Mouse (Mus musculus) activated CD4-positive, CD25-positive, alpha-beta regulatory T cell, adult 4 months (primary cell): Measurements from ENCODE around the gene Klk1b8. TPM values are rescaled to one million over a fixed set of nuclear protein-coding genes. Genes with fewer than 3 reads are reported as not detected.
"Not testable (repeated sequence)": the region's sequence is repeated elsewhere in the genome, so short reads cannot be mapped to it uniquely, and the experiment has no call there.

ENCODE experiments used
- ATAC-seq: one replicate; pipeline ENCODE4 v1.8.0; 2017
- polyA plus RNA-seq, 2 experiments: library from polyadenylated mRNA; unstranded; fragments of 100-300 nt; shearing (Covaris generic); gene quantifications; one replicate each; pipeline ENCODE4 v1.2.1; 2017

Gene Klk1b8
- not detected for polyA plus RNA-seq

DNA sequence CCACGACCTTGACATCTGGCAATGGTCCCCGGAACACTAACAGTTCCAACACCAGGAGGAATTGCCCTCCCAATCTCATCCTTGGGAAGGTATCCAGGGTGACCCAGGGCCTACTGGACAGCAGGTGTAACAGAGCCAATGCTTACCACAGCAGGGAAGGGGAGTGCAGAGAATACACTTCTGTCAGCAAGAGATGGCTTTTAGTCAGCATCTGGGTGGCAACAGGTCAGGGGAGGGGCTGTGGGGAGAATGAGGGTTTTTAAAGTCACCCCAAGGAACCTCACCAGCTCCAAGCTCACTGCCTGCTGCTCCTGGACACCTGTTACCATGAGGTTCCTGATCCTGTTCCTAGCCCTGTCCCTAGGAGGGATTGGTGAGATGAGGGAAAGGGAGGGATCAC lies at the start of gene Klk1b8:
Klk1b8 (plus strand) TSS at position 301 of the 400 bp plus-strand sequence.
- no peak for ATAC-seq

DNA sequence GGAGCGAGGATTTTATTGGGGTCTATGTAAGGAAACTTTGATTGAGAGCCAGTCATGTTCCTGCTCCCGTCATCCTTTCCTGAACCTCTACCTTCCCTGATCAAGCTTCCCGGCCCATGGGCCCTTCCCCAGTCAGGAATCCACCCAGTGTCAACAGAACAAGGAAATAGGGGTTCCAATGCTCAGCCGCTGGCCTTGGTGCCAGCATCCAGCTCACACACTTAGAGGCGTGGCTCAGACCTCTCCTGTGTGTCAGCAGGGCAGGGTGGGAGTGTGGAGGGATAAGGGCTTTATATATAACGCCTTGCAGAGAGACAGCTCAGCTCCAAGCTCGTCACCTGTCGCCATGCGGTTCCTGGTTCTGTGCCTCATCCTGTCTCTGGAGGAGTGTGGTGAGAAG lies 35.6 kb upstream of the Klk1b8 start:
- ATAC-seq = no peak

DNA sequence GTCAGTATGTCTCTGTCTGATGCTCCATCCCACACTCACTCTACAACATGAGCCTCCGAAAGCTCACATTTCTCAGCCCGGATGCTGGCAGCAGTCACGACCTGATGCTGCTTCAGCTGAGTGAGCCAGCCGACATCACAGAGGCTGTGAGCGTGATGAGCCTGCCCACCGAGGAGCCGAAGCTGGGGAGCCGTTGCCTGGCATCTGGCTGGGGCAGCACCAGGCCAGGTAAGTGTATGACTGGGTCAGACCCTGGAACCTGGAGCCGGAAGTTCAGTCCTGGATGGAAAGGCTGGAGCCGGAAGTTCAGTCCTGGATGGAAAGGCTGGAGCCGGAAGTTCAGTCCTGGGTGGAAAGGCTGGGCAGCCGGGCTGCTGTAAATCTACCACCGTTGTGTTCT lies 32.0 kb upstream of the Klk1b8 start:
- no peak for ATAC-seq

DNA sequence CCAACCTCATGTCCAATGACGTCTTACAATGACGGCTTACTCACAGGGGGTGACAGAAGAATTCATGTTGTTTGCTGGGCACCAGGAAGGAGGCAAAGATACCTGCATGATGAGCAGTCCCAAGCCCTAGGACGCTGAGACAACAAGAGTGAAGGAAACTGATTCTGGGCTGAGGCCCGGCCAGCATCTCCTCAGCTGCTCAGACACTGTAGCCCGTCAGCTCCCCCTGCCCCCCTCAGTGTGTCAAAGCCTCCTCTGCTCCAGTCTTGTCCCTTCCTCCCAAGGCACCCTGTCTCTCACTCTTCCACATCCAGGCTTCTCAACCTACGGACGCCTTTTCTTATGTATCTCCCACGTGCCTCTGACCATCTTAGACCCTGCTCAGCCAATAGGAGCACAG lies 31.6 kb upstream of the Klk1b8 start:
- no peak for ATAC-seq

DNA sequence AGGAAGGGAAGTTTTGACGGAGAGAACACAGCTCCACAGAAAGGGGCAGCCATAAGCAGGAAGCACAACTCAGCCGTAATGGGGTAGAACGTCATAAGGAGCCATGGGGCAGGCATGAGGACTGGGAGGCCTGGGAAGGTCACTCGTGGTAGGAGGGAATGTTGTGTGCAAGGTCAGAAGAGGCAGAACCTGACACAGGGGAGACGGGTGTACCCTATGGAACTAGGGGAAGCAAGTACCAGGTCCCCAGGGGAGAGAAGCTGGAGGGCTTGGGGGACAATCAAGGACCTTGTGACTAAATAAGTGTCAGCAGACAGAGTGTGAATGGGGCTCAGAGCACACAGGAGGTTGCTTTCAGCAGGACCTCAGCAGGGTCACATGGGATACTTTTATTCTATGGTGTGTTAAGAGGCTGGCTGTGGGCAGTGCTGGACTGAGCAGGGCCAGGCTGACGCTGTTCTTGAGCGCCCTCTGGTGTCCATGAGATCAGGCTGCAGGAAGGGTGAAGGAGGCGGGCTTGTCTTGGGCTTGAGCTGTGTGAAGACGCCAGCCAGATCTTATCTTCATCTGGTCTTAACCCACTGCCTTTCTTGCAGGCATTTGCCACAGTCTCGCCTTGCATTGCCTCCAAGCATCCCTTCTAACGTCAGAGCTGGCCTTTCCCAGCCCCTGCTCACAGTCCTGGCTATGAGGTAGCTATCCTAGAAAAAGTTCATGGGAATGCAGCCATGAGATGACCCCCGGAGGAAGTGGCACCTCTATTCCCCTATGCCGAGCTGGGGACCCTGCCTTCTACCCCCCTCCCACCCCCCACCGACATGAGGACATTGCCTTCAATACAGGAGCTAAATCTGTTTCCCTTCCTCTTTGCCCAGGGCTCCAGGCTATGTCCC lies 30.7 kb upstream of the Klk1b8 start:
- ATAC-seq = peak; percentile 52

DNA sequence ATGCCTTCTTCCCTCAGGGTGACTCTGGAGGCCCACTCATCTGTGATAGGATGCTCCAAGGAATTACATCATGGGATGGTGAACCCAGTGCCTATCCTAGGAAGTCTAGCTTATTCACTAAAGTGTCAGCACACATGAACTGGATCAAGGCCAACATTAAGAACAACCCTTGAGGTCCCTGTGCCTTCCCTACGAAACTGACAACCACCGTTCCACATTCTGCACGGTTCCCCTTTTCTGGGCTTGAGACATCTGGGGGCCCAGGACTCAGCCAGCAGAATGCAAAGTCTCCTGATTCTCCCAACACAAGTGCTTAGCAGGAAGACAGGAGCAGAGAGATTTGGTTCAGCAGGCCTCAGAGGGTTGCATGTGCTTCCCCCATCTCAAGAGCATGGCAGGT lies 29.9 kb upstream of the Klk1b8 start:
- no peak for ATAC-seq

DNA sequence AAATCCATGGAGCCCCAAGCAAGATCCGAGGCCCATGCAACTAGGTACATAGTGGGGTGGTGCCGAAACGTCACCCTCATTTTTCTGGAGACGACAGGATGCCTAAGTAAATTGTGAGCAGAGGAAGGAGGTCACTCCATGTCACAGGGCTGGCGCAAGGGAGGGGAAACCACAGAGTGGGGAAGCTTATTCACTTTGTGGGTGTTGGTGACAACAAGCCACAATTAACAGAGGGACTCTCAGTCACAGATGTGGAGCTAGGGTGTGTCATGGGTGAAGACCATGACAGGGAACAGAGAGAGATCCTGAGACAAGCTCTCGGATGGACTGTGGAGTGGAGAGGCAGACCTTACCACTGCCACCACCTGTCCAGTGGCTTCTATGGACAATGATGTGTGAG lies 29.4 kb upstream of the Klk1b8 start:
- ATAC-seq = no peak

DNA sequence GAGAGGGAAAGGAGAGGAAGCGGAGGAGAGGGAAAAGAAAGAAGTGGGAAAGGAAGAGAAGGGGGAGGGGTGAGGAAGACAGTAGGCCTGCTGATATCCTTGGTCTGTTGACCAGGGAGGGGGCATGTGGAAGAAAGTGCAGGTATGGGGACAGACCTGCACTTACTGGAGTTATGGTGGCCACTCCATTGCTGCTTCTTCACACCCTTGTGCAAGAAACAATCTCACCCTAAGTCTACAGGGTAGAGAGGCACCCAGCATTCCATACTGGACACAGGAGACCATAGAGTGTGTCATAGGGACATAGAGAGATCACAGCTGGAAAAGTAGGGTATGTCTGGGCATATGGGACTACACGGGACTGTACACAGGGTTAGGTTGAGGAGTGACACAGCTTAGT lies 28.5 kb upstream of the Klk1b8 start:
- no peak for ATAC-seq

DNA sequence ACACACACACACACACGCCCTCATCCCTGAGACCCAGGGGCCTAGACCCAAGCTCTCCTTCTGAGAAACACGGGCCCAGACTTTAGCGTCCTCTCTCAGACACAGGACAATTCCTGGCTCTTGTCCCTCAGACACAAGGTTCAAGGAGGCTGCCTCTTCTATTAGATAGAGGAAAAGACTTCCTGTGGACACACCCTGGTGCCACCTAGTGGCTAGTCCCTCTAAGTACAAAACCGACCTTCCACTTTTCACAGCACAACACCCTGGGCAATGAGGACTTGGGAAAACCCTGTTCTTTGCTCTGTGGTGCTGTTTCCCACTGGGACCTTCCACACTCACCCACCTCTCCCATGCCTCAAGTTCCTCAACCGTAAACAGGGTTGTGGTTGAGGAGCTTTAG lies 24.5 kb upstream of the Klk1b8 start:
- ATAC-seq = no peak

DNA sequence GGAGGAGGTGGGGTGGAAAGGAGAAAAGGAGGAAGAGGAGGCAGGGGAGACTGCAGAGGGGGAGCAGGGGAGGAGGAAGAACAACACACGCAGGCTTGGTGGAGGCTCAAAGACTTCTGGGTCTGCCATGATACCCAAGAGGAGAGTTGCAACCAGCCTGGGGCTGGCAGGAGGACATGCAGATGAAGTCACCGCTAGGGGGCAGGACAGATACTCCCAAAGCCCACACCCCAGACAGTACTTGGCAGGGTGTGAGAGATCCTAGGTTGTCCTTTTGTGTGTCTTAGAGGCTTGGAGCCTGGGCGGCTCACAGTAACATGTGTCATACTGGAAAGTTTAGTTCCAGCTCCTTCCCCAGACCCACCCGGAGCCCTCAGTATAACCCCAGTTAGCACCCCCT lies 21.9 kb upstream of the Klk1b8 start:
- no peak for ATAC-seq

DNA sequence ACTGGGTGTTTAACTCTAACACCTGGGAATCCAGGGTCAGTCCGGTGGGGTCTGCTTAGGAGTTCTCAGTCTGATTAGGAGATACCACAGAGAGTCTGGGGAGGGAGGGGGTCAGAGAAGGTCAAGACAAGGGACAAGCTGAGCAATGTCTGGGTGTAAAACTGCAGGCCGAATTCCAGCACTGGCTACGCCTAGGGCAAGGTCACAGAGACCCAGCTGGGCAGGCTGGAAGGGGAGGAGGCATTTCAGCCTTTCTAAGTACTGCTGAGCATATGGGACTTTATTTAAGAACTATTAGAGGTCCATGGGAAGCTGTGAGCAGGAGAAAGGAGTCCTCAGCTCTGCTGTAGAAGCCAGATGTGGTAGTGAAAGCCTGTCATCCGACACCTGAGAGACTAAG lies 18.1 kb upstream of the Klk1b8 start:
- ATAC-seq = no peak

DNA sequence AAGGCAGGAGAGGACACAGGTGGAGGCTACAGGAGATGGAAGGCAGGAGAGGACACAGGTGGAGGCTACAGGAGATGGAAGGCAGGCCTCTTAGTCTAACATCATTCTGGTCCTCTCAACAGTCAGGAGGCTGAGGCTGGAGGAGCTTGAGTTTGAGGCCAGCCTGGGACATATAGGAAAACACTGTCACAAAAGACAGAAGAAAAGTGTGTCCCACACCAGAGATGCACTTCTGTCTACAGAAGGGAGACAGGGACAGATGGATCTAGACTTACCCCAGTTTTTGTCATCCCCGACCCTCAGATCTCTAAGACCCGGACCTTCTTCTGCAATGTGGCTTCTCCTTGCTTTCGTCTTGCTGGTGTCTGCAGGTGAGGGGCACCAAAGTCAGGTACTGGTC lies 17.0 kb upstream of the Klk1b8 start, which contains the start of gene Klk15:
Klk15 (plus strand) TSS at position 301 of the 400 bp plus-strand sequence.
- no peak for ATAC-seq

DNA sequence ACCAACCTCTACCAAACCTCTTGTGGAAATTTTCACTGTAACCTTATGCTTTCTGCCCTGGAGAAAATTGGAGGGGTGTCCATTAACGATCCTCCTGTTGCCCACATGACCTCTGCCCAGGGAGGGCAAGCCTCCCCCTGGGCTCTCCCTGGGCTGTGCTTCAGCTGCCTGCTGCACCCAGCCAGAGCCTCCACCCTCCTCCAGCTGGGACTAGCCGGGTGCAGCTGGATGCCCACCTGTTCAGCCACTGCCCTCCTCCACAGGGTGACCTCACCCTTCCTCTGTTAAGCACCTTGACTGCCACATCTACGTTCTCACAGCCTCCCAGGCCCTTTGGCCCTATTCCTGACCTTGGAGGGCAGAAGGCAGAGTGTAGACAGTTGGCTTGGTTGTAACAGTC lies 15.7 kb upstream of the Klk1b8 start:
- ATAC-seq = no peak

DNA sequence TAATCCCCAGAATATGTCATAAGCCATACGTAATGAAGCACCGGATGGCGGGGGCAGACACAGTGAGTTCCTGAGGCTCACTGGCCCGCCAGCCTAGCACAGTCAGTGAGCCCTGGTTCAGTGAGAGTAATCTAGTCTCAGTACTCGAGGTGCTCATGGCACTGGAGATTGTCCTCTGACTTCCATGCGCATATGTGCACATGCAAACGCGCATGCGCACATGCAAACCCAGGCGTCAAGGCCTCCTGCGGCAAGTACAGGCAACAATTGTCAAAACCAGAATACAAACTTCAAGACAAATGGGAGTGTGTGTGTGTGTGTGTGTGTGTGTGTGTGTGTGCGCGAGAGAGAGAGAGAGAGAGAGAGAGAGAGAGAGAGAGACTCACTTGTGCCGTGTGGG lies 13.9 kb upstream of the Klk1b8 start:
- ATAC-seq = no peak

DNA sequence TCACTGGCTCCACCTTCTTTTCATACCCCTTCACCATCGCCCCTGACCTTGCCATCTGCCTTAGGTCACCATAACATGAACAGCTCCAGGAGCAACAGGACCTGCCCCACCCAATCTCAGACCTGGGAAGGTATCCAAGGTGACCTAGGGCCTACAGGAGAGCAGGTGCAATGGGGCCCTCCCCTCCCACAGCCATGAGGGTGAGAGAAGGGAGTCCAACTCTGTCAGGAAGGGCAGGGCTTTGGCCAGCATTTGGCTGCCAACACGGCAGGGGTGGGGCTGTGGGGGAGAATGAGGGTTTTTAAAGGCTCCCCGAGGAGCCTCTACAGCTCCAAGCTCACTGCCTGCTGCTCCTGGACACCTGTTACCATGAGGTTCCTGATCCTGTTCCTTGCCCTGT lies 8.2 kb upstream of the Klk1b8 start:
- ATAC-seq = not testable (repeated sequence)

DNA sequence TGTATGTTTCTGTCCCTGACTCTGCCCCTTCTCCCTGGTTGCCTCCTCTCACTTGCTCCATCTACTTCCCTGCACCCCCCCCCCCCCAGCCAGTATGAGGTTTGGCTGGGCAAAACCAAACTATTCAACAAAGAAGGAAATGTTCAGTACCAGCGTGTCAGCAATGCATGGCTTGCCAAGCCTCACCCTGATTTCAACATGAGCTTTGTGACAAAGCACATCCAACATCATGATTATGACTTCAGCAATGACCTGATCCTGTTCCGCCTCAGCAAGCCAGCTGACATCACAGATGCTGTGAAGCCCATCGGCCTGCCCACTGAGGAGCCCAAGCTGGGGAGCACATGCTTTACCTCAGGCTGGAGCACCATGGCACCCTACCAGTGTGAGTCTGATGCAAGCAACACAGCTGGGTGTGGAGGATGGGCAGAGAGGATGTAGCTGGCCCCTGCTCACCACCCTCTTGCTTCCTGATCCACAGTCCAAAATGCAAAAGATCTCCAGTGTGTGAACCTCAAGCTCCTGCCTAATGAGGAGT lies 5.7 kb upstream of the Klk1b8 start:
- no peak for ATAC-seq

DNA sequence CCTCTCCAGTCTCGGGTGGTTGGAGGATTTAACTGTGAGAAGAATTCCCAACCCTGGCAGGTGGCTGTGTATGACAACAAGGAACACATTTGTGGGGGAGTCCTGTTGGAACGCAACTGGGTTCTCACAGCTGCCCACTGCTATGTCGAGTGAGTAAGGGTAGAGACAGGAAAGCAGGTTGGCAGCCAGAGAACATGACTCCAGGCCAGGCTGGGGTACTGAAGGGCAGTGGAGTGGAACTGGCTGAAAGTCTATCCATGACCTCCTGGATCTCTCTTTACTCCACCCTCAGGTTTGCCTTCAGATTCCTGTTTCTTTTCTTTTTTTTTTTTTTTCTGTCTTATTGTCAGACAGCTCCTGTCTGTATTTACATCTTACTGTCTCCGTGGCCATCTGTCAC lies 2.2 kb downstream of the Klk1b8 start:
- no peak for ATAC-seq

DNA sequence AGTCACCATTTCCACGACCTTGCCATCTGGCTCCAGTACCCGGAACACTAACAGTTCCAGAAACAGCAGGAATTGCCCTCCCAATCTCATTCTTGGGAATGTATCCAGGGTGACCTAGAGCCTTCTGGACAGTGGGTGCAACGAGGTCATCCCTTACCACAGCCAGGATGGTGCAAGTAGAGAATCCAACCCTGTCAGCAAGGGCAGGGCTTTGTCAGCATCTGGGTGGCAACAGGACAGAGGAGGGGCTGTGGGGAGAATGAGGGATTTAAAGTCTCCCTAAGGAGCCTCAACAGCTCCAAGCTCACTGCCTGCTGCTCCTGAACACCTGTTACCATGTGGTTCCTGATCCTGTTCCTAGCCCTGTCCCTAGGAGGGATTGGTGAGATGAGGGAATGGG lies 16.0 kb downstream of the Klk1b8 start, which contains the start of gene Klk1b1:
Klk1b1 (plus strand) TSS at position 301 of the 400 bp plus-strand sequence.
- ATAC-seq = no peak

DNA sequence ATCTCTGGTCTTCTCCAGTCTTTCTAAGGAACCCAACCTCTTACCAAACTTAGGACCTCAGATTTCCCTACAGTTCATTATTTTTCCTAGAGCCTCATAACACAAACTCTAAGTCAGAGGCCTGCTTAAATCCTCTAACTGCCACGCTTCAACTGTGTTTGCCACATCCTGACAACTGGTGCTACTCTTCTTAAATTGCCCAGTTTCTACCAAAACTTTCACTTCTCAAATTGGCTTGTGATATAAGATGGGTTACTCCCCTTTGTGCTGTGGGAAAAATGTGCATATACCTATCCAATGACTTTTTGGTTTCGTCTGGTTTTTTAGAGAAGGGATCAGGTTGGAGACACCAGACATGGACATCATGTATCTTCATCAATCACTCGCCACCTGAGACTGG lies 16.6 kb downstream of the Klk1b8 start:
- ATAC-seq = no peak

DNA sequence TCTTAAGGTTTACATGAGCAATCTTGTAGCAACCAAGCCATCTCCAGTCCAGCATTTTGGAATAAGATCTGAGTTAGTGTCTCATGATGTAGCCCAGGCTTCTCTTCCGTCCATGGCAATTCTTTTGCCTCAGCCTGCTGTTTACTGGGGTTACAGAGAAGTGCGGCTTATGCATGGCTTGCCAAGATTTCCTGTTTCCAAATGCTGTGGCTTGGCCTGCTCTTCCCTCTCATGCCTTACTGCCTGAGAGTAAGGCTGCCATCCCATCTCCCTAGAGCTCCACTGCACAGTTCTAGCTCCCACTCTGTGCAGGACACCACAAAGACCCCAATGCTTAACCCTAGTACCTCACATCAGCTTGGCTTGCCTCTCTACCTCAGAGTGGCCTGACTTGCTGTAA lies 17.1 kb downstream of the Klk1b8 start:
- ATAC-seq = no peak

DNA sequence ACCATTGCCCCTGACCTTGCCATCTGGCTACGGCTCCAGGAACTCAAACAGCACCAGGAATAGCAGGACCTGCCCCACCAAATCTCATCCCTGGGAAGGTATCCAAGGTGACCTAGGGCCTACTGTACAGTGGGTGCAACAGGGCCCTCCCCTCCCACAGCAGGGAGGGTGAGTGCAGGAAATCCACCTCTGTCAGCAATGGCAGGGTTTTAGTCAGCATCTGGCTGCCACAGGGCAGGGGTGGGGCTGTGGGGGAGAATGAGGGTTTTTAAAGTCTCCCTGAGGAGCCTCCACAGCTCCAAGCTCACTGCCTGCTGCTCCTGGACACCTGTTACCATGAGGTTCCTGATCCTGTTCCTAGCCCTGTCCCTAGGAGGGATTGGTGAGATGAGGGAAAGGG lies 25.3 kb downstream of the Klk1b8 start, which contains the start of gene Klk1b9:
Klk1b9 (plus strand) TSS at position 301 of the 400 bp plus-strand sequence.
- ATAC-seq = not testable (repeated sequence)

DNA sequence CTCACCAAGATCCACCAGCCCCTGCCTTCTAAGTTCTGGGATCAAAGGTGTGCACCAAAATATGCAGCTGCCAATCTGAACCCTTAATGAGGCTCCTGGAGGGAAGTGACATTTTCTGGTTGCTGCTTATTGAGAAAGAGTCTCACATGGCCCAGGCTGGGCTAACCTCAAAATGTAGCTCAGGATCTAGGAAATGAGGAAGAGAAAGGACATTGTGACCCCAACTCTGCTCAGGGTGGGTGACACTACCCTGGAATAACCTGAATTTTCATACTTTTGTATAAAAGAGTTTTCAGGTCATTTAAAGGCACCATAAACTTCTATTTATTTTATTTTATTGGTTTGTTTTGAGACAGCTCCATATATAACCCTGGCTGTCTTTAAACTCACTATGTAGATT lies 35.2 kb downstream of the Klk1b8 start:
- no peak for ATAC-seq

DNA sequence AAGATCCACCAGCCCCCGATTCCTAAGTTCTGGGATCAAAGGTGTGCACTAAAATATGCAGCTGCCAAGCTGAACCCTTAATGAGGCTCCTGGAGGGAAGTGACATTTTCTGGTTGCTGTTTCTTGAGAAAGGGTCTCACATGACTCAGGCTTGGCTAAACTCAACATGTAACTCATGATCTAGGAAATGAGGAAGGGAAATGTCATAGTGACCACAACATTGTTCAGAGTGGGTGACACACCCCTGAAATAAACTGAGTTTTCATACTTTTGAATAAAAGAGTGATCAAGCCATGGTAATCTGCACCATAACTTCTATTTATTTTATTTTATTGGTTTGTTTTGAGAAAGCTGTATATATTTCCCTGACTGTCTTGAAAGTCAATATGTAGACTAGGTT lies 44.4 kb downstream of the Klk1b8 start:
- ATAC-seq = not testable (repeated sequence)

DNA sequence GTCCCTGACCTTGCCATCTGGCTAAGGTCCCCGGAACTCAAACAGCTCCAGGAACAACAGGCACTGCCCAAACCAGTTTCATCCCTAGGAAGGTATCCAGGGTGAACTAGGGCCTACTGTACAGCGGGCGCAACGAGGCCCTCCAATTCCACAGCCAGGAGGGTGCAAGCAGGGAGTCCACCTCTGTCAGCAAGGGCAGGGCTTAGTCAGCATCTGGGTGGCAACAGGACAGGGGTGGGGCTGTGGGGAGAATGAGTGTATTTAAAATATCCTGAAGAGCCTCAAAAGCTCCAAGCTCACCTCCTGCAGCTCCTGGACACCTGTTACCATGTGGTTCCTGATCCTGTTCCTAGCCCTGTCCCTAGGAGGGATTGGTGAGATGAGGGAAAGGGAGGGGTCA lies 45.1 kb downstream of the Klk1b8 start, which contains the start of gene Klk1b11:
Klk1b11 (plus strand) TSS at position 301 of the 400 bp plus-strand sequence.
- not testable (repeated sequence) for ATAC-seq
